Mouse (Mus musculus) skeletal muscle tissue, adult 2 months (tissue): ENCODE results near the gene Dyrk1a.
A peak's percentile ranks its signal among the peaks of the same experiment; 100 is the strongest.

Source experiments
- DNase-seq: peaks from one replicate; pipeline ENCODE4 v3.0.0-alpha.2; 2012; ENCODE audit warnings: low read depth, low spot score

Dyrk1a gene

DNA sequence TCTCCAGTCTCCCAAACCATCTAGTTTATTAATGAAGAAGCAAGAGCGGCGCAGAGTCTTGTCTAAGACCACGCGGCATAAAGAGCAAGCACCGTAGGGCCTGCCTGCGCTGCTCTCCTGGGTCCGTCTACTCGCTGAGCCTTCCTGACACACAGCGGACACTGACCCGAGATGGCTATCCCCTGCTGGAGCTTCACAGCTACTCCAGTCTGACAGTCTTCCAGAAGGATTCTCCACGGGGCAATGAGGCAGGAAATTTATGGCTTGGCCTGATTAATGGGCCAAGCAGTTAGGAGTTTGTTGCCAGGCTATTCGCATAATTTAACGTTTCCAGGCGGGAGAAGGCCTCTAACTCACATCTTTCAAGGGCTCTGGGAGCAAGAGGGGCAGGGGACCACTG is 144.7 kb downstream of the Dyrk1a start:
- peak; percentile 18 for DNase-seq

DNA sequence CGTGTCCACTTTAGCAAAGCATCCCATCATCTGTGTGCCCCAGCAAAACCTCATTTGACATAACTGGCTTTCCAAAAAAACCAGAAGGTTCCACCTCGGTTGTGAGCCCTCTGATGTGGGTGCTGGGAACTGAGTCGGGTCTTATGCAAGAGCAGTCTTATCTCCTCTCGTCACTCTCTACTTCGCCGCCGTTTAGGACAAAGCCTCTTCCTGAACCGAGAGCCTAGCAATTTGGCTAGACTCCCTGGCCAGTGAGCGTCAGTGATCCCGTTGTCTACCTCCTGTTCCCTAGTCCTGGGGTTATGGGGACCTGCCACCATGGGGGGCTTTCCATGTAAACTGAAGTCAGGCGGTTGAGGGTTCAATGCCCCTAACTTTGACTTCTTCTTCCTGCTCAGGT is 147.2 kb downstream of the Dyrk1a start:
- DNase-seq, result no peak

DNA sequence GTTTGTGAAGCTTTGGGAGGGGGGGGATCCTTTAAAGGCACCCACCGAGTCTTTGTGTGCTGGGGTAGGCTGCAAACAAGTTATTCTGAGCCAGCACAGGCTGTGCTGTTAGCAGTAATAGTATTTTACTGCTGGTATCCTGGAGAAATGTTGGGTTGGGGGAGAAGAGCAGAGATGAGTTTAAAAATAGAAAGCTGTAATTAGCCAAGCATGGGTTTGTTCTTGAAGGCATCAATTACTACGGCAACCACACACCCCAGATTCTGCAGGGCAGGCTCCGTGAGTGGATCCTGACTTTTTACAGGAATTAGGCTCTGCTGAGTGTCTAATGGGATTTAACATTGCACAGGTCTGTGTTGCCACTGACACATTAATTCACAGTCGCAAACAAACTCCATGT is 149.1 kb downstream of the Dyrk1a start:
- DNase-seq, result no peak

DNA sequence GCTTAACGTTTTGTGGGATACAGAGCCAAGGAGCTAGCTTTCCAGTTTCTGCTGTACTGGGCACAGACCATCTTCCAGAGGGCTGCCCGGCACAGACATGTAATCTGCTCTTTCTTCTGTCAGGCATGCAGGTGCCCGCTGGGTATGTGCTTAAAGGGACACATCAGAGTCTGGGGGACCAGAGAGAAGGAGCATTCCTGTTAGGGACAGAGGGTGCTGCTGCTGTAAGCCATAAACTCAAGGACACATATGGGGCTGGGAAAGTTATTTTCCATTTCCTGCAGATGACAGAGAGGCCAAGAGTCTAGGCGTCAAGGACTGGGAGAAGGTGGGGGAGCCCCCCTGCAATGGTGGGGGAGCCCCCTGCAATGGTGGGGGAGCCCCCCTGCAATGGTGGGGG is 149.7 kb downstream of the Dyrk1a start:
- DNase-seq, result no peak

DNA sequence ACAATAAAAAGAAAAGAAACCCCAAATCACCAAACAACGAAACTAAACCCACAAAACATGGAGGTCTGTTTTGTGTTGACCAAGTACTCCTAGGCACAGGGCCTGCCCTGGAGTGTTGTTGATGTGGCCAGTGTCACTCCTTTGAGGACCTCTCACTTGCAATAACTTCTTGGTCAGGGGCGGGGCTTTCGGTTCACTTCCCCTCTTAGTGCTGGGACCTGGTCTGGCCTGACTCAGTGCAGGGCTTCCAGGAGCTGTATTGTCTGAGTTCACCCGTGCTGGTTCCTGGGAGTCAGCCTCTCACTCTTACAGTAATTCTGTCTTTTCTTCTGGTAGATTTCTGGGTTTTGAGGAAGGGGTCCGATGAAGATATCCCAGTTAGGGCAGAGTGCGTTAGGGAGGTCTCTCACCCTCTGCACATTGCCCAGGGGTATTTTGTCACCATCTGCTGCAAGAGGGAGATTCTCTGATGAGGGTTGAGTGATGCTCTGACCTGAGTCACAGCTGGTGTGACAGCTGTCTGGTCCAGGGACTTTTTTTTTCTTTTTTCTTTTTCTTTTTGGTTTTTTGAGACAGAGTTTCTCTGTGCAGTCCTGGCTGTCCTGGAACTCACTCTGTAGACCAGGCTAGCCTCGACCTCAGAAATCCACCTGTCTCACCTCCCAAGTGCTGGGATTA is 150.8 kb downstream of the Dyrk1a start:
- no peak for DNase-seq

DNA sequence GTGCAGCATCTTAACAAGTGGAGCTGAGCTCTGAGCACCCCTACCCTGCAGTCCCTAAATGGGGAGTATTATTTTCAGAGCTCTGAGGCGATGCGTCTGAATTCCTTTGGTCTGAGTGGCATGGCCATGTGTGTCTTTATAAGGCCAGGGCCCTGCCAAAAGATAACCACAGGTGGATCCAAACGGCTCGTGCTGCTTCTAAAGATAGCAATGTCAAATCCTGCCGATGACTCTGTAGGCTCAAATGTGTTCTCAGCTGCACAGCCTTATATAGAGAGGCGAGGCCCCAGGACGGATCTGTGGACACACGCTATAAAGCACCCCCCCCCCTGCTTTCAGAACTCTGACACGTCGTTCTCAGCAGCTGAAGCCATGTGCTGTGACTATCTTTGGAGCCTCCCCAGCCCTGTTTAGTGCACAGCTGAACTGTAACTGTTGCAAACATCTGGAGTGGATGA is 151.8 kb downstream of the Dyrk1a start:
- peak; percentile 21 for DNase-seq

DNA sequence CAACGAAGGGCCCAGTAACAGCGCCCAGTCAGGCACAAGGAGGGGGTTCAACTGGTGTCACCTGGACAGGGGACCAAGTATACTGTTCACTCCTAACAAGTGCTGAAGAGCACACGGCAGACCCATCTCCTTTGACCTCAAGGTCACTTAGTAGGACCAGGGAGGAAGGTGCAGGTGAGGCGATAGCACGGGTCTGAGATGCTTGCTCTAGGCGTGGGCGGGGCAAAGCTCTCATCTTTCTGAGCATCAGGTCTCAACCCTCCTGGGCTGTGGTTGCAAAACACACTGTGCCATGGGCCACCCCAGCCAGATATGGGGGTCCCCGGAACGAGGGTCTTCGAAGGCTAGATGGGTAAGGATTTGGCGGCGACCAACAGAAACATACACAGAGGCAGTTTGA is 153.1 kb downstream of the Dyrk1a start:
- DNase-seq, result no peak

DNA sequence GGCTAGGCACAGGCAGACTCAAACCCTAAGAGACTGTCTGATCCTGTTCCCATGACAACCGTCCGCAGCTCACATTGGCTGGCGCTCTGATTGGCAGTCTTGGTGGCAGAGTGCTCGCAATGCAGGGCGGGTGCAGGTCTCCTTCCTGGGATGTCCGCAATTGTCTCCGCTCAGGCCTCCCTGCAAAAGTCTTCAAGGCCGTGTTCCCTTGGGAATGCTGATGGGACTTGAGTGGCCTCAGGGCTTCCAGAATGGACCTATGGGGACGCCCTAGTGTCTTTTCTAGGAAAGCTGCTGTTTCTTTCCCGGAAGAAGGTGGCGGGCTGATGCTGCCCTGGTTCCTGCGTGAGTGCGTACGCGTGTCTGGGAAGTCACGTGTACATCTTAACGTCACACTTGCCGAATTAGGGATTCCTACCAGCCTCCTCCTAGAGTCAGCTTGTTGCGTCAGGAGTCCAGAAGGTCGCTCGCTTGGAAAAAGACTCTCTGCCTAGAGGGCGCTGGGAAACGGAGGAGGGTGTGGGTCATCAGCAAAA is 154.3 kb downstream of the Dyrk1a start:
- DNase-seq, result peak; percentile 76

DNA sequence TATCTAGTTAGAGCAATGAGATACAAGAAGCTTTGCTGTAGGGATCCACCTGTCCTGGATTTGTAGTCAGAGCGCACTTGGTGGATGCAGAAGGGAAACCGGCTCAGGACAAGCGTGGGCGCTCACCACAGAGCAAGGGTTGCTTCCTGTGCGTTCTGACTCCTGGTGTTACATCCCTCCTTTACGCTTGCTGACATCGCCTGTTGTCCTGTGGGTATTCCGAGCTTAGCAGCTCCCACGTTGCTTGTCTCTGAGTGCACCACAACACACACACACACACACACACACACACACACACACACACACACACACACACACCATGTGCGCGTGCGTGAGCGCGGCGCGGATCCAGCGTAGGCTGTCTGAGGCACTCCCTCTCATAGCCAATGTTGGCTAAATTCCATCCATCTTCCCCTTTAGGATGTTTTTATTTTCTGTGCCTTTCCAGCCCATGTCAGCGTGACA is 155.0 kb downstream of the Dyrk1a start:
- no peak for DNase-seq

DNA sequence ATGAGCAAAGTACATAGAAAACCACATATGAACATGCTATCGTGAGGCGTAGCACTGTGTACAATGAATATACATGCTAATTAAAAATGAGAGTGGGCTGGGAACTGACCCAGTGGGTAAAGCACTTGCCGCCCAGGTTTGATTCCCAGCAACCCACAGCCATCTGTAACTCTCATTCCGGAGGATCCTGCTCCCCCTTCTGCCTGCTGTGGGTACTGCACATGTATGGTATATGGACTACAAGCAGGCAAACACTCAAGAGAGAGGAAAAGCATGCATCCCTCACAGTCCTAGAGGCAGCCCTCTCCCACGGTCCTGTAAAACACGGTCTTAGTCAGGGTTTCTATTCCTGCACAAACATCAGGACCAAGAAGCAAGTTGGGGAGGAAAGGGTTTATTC is 159.4 kb downstream of the Dyrk1a start:
- DNase-seq, result no peak

DNA sequence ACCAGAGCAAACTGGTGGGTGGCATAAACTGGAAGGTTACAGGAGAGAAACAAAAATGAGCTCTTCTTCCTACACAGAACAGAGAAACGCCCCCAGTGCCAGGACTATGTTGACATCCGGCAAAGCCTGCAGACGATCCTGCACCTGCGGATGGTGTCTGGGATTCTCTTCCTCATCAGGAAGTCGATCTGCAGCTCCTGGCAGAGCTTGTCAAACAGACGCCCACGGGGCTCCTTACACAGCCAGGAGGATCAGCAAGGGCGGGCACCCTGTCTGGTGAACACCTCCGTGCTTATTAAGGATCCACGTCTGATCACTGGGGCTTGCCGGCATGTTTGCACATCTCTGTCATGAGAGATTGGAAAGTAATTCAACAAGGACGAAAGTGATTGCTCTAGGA is 161.2 kb downstream of the Dyrk1a start:
- no peak for DNase-seq

DNA sequence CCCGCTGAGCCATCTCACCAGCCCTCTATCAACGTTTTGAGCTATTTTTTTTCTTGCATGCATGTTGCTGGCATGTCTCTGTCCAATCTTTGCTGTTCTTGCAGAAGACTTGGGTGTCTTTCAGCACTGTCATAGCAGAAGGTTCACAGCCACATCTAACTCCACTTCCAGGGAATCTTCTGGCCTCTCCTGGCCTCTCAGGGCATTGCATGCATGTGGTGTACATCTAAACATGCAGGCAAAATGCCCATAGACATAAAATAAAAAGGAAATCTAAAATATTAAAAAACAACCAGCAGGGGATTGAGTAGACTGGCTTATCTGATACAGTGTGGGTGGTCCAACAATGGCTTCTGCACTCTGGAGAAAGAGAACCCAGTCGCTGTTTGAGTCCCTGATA is 165.7 kb downstream of the Dyrk1a start:
- no peak for DNase-seq

DNA sequence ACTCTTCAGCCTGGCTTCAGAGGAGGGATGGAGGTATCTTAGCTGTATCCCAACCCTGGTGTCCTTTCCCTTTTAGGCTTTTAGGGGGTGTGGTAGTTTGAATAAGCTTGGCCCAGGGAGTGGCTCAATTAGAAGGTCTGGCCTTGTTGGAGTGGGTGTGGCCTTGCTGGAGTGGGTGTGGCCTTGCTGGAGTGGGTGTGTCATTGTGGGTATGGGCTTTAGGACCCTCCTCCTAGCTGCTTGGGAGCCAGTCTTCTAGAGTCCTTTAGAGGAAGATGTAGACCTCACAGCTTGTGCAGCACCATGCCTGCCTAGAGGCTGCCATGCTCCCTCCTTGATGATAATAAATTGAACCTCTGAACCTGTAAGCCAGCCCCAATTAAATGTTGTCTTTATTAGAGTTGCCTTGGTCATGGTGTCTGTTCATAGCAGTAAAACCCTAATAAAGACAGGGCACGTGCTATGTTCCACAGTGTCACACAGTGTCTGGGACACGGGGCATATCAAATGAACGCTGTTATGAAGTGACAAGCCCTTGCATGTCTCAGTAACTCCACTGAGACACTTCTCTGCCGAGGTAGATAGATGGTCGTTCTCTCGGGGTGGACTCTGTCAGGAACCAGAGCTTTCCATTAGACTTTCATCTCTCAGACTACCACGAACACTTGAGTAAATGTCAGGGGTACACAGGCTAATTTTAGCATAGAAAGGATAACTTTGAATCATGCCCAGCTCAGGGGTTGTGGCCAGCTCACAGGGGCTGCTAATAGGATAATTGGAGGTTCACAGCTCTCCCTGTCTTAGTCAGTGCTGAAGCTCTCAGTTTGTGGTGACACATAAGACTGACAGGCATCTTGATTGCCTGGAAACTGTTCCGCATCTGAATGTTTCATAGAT is 166.9 kb downstream of the Dyrk1a start:
- no peak for DNase-seq

DNA sequence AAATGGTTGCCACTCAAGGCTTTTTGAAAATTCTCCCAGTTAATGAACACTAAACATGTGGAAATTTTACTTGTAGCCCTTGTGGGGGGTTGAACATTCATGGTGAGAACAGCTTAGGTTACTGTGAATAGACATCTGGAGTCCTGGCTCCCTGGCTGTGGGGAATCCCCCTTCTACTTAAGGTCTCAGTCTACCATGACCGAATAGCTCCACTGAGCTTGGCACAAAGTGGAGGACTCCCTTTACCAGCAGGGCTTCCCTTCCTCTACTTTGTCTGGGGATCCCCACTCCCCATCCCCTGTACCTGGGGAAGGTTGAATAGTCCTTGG is 167.5 kb downstream of the Dyrk1a start:
- DNase-seq, result no peak

DNA sequence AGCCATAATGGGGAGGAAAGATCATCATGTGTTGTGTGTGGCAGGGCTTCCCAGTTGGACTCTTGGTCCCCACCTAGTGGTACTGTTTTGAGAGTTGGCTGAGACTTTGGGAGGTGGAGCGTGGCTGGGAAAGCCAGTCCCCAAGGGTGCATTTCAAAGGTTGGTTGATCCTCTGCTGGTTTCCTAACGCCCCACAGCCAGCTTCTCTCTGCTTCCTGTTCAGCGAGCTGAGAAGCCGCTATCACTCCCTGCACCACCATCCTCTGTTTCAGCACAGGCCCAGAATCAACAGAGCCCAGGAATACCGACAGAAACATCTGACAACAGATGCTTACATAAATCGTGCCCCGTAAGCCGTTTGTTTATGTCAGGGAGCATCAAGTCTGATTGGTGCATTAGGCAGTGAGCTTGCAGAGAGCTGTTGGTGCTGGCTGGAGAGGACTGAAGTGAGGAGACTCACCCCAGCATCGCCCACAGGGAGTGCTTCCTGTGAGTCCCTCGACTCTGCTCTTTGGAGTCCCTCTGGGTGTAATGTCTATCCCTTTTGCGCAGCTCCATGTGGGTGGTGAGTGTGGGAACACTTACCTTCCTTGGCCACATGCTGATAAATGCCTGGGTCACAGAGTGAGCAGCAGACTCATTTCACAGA is 174.2 kb downstream of the Dyrk1a start:
- DNase-seq, result peak; percentile 52

DNA sequence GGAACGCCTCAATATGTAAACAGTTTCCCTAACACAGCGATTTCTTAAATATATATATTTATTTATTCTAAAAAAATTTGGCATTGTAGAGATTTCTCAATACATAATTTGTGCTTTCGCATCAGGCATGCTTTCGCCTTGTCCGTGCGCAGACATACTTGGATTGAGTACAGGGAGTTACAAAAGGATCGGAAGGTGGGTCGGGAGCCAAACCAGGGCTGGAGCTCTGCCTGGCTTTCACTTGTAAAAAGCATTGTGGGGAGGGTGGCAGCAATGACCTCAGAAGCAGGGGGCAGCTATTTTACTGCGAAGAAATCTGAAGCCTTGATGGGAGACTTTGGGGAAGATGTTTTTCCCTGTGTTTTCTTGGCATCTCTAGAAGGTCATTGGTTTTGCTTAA is 175.2 kb downstream of the Dyrk1a start:
- DNase-seq, result peak; percentile 35
